In genomic region chr2:30446891-30447826, GRCm38 (mm10) we compare ENCODE assay signal across 10 mouse cellular contexts. TPM values are rescaled to one million over a fixed set of nuclear protein-coding genes. Genes with fewer than 3 reads are reported as not detected.
A peak's percentile ranks its signal among the peaks of the same experiment; 100 is the strongest.
DNase-seq lines count a peak whose midpoint lies in the region; ATAC-seq and TF ChIP-seq lines count a peak whose summit lies in the region.
"Had no signal": no experiment of that assay in that cellular context is flagged by ENCODE, and none has a peak within 500 bp of the region (broad histone marks: within the 10 kb centered on the region; RNA-seq: fewer than 3 reads in every experiment).

No protein-coding gene starts in this region.

- no peak for TF ChIP-seq CTCF in lung, adult 2 months (IDR thresholded peaks at IDR 0.05; ENCODE audit: insufficient read depth, low read length)

- no peak overlapping the region for H3K4me3 ChIP-seq in brown adipose tissue, adult 24 weeks (ENCODE audit: insufficient read depth, low read depth, low read length)
- no peak overlapping the region for H3K4me3 ChIP-seq in embryonic facial prominence, embryonic 13.5 days
- H3K4me3 ChIP-seq in lung, adult 2 months (replicated peaks; ENCODE audit: extremely low read depth, low read depth, low read length) = no peak overlapping the region
- H3K4me3 ChIP-seq: midbrain, embryonic 12.5 days had no signal

- H3K9ac ChIP-seq in embryonic facial prominence, embryonic 13.5 days = 0 out of 2 replicates have a peak overlapping the region, but pooled peaks have one; percentile 11
- H3K9ac ChIP-seq: midbrain, embryonic 12.5 days had no signal

- peak overlapping the region; percentile 94 for H3K27ac ChIP-seq in brown adipose tissue, adult 24 weeks (replicated peaks; ENCODE audit: low read depth, low read length)
- H3K27ac ChIP-seq in embryonic facial prominence, embryonic 13.5 days = peak overlapping the region; percentile 28; the same call in 1 of the 2 replicates

- H3K36me3 ChIP-seq in embryonic facial prominence, embryonic 13.5 days = peaks cover 86% of the 10 kb centered on the region

- peaks cover 55% of the 10 kb centered on the region for H3K4me1 ChIP-seq in brown adipose tissue, adult 24 weeks (ENCODE audit: control insufficient read depth, insufficient read depth, insufficient read length, low read length)
- H3K4me1 ChIP-seq in embryonic facial prominence, embryonic 13.5 days = peaks cover 41% of the 10 kb centered on the region
- H3K4me1 ChIP-seq in lung, adult 2 months (ENCODE audit: control insufficient read depth, insufficient read depth, low read length) = peaks cover 38% of the 10 kb centered on the region

- H3K27me3 ChIP-seq in embryonic facial prominence, embryonic 13.5 days = no peaks in the 10 kb centered on the region
- H3K27me3 ChIP-seq: midbrain, embryonic 12.5 days had no signal

- peaks cover 7% of the 10 kb centered on the region; the same call in 1 of the 2 replicates for H3K9me3 ChIP-seq in embryonic facial prominence, embryonic 13.5 days

- DNase-seq in heart, adult 18-20 months = peak; percentile 51 to 68
- no peak for DNase-seq in heart, postnatal 4 days
- no peak for DNase-seq in lung, adult 2 months
- no peak for DNase-seq in urinary bladder, postnatal 36 days (ENCODE audit: low spot score in 2 of 2)
- no peak for DNase-seq in thymus, postnatal 10 days (ENCODE audit: low spot score in 2 of 2)
- DNase-seq in urinary bladder, postnatal 10 days (ENCODE audit: low spot score) = no peak
- DNase-seq: thymus, postnatal 36 days had no signal

- no peak for ATAC-seq in embryonic facial prominence, embryonic 13.5 days (ENCODE audit: insufficient number of reproducible peaks, insufficient read depth, low FRiP score, low TSS enrichment, low read depth)

- peak; percentile 62; the same call in 1 of the 2 replicates for TF ChIP-seq POLR2A in lung, adult 2 months (IDR thresholded peaks at IDR 0.05; ENCODE audit: borderline replicate concordance, extremely low read depth, low read depth, low read length)

- H3K4me2 ChIP-seq in embryonic facial prominence, embryonic 13.5 days = no peak overlapping the region
- H3K4me2 ChIP-seq: midbrain, embryonic 12.5 days had no signal

- 74% methylated on average over 10 of the region's 10 CpGs for WGBS in embryonic facial prominence, embryonic 13.5 days
- 34% methylated on average over 10 of the region's 10 CpGs for WGBS in lung, adult 2 months

RNA-seq across cellular contexts. Expression of gene Ier5l, which starts 26.9 kb away (rescaled TPM):
- 1 to 10 TPM; 2.6 to 3.2 TPM for total RNA-seq in heart, adult 18-20 months (2021)
- 10 to 100 TPM; 10.7 to 12.1 TPM for total RNA-seq in heart, postnatal 4 days (2021)
- polyA plus RNA-seq in brown adipose tissue, adult 24 weeks (2012; ENCODE audit: insufficient read depth, insufficient read length, missing spikeins) = 2.5 and 3.5 TPM in 2 replicates
- 3.5 and 4.0 TPM in 2 replicates for polyA plus RNA-seq in embryonic facial prominence, embryonic 13.5 days (2015; fragmentation: Nextera tagmentation; extraction: Ambion mirVana)
- 12.6 and 22.5 TPM in 2 replicates for polyA plus RNA-seq in lung, adult 2 months (2012; rRNA removed)

RNA-seq across cellular contexts. Expression of gene Ptpa, which starts 31.3 kb away (rescaled TPM):
- 10 to 100 TPM; 81.6 to 96.7 TPM for total RNA-seq in heart, adult 18-20 months (2021)
- total RNA-seq in heart, postnatal 4 days (2021) = 100 to 1,000 TPM; 139 TPM
- 83.8 and 94.3 TPM in 2 replicates for polyA plus RNA-seq in brown adipose tissue, adult 24 weeks (2012; ENCODE audit: insufficient read depth, insufficient read length, missing spikeins)
- polyA plus RNA-seq in embryonic facial prominence, embryonic 13.5 days (2015; fragmentation: Nextera tagmentation; extraction: Ambion mirVana) = 150 and 163 TPM in 2 replicates
- polyA plus RNA-seq in lung, adult 2 months (2012; rRNA removed) = 131 and 136 TPM in 2 replicates

RNA-seq across cellular contexts. Expression of gene Crat, which starts 31.5 kb away (rescaled TPM):
- total RNA-seq in heart, adult 18-20 months (2021) = 100 to 1,000 TPM; 507 to 509 TPM
- 100 to 1,000 TPM; 379 to 401 TPM for total RNA-seq in heart, postnatal 4 days (2021)
- polyA plus RNA-seq in brown adipose tissue, adult 24 weeks (2012; ENCODE audit: insufficient read depth, insufficient read length, missing spikeins) = 378 and 560 TPM in 2 replicates
- polyA plus RNA-seq in embryonic facial prominence, embryonic 13.5 days (2015; fragmentation: Nextera tagmentation; extraction: Ambion mirVana) = 22.5 and 25.0 TPM in 2 replicates
- 89.2 and 103 TPM in 2 replicates for polyA plus RNA-seq in lung, adult 2 months (2012; rRNA removed)

RNA-seq across cellular contexts. Expression of gene Dolpp1, which starts 55.1 kb away (rescaled TPM):
- 1 to 10 TPM; 6.4 to 7.8 TPM for total RNA-seq in heart, adult 18-20 months (2021)
- 10 to 100 TPM; 14.2 to 14.6 TPM for total RNA-seq in heart, postnatal 4 days (2021)
- 10.4 and 13.8 TPM in 2 replicates for polyA plus RNA-seq in brown adipose tissue, adult 24 weeks (2012; ENCODE audit: insufficient read depth, insufficient read length, missing spikeins)
- polyA plus RNA-seq in embryonic facial prominence, embryonic 13.5 days (2015; fragmentation: Nextera tagmentation; extraction: Ambion mirVana) = 31.9 and 34.9 TPM in 2 replicates
- polyA plus RNA-seq in lung, adult 2 months (2012; rRNA removed) = 49.1 and 55.6 TPM in 2 replicates

Comparison
In these comparisons a context has a peak if more than half of its experiments do, and no peak if none do; other contexts are left out.
1. DNase-seq: peak in heart, adult 18-20 months (2 of 2); none in heart, postnatal 4 days (single experiment), lung, adult 2 months (single experiment), urinary bladder, postnatal 36 days (0 of 2), thymus, postnatal 10 days (0 of 2) and urinary bladder, postnatal 10 days (single experiment).